Mouse (Mus musculus) heart, postnatal 0 days (tissue): ENCODE measurements around the gene Ankrd27. TPM values are rescaled to one million over a fixed set of nuclear protein-coding genes. Genes with fewer than 3 reads are reported as not detected.
A peak's percentile ranks its signal among the peaks of the same experiment; 100 is the strongest.

Experiments
- ATAC-seq: fragments of 200-750 bp; cut with Nextera tagmentation; 2 replicates; pipeline ENCODE4 v1.8.0; 2017; ENCODE audit warnings: low read depth, moderate number of reproducible peaks, moderate library complexity; ENCODE audit not compliant: insufficient read depth
- DNase-seq: peaks from one replicate; pipeline ENCODE4 v3.0.0-alpha.2; 2016; ENCODE audit warnings: low spot score
- H3K27ac ChIP-seq: fragments of 300-500 bp; sonication (generic); 2 replicates; pipeline ENCODE4 v1.5.1; 2014; ENCODE audit warnings: low read depth, mild to moderate bottlenecking
- H3K27me3 ChIP-seq: fragments of 300-500 bp; sonication (generic); 2 replicates; pipeline ENCODE4 v1.6.1; 2014; ENCODE audit warnings: low read length, mixed read lengths; ENCODE audit not compliant: control insufficient read depth, insufficient read depth
- H3K36me3 ChIP-seq: fragments of 300-500 bp; sonication (generic); replicated peaks from 2 replicates; pipeline ENCODE4 v1.6.1; 2014; ENCODE audit warnings: low read length, mixed read lengths; ENCODE audit not compliant: control insufficient read depth, insufficient read depth
- H3K4me1 ChIP-seq: fragments of 300-500 bp; sonication (generic); 2 replicates; pipeline ENCODE4 v1.6.1; 2014; ENCODE audit warnings: antibody characterized with exemption; ENCODE audit not compliant: control insufficient read depth, insufficient read depth
- H3K4me2 ChIP-seq: fragments of 300-500 bp; sonication (generic); 2 replicates; pipeline ENCODE4 v1.6.1; 2014; ENCODE audit warnings: low read depth, mild to moderate bottlenecking, low read length, moderate library complexity
- H3K4me3 ChIP-seq: fragments of 300-500 bp; sonication (generic); 2 replicates; pipeline ENCODE4 v1.5.1; 2014; ENCODE audit warnings: low read depth, low read length
- H3K9ac ChIP-seq: fragments of 300-500 bp; sonication (generic); replicated peaks from 2 replicates; pipeline ENCODE4 v1.6.1; 2014; ENCODE audit warnings: low read depth, low read length, mixed read lengths
- H3K9me3 ChIP-seq: fragments of 300-500 bp; sonication (generic); replicated peaks from 2 replicates; pipeline ENCODE4 v1.6.1; 2016; ENCODE audit warnings: low read length; ENCODE audit not compliant: control insufficient read depth
- CTCF ChIP-seq: IDR thresholded peaks from 2 replicates; pipeline ENCODE4 v1.5.1; 2016; ENCODE audit warnings: antibody characterized with exemption, control low read depth, low read depth
- EP300 ChIP-seq: IDR thresholded peaks from 2 replicates; pipeline ENCODE4 v1.6.1; 2016; ENCODE audit warnings: antibody characterized with exemption, low read depth
- WGBS: fragments of 180-500 bp; shearing (Covaris S2); extraction: QIAGEN DNeasy Blood & Tissue Kit; methylation state at CpG from one replicate; pipeline ENCODE4 v1.1.7; 2014; 5-methylcytosine and 5-hydroxymethylcytosine counted together
- polyA plus RNA-seq: library from polyadenylated mRNA; unstranded; fragments of >200 nt; fragmentation: Nextera tagmentation; extraction: Ambion mirVana; gene quantifications from 2 replicates; pipeline ENCODE4 v1.2.1, GENCODE M21; 2015
- total RNA-seq: library from RNA; depleted of rRNA; stranded (reverse); fragments of >200 nt; gene quantifications from 2 replicates; pipeline ENCODE4 v1.2.3, GENCODE M21; 2014; ENCODE audit warnings: low replicate concordance

The Ankrd27 gene
- total and polyA plus RNA-seq, 2 experiments from 2014 or later: 8.9 to 19.3 TPM

- Histone ChIP-seq H3K36me3 (peaks cover 60% of the 10 kb centered on the region), H3K27me3 (no peaks in the 10 kb centered on the region), H3K4me3 (no peak overlapping the region), H3K9ac (no peak overlapping the region), H3K4me2 (no peak overlapping the region), H3K9me3 (no peaks in the 10 kb centered on the region), H3K4me1 (no peaks in the 10 kb centered on the region), H3K27ac (no peak overlapping the region)
- TF ChIP-seq EP300: no peak
- peak; percentile 57 for TF ChIP-seq CTCF
- 74% methylated on average over 5 of the region's 5 CpGs for WGBS
- ATAC-seq: no peak
- DNase-seq: no peak
Observed at GRCm38 (mm10) chr7:35628496-35628895, 42.5 kb downstream of the Ankrd27 start.

- Histone ChIP-seq H3K4me2 (no peak overlapping the region), H3K27me3 (no peaks in the 10 kb centered on the region), H3K9me3 (no peaks in the 10 kb centered on the region), H3K36me3 (peaks cover 62% of the 10 kb centered on the region), H3K9ac (no peak overlapping the region), H3K4me1 (no peaks in the 10 kb centered on the region), H3K4me3 (no peak overlapping the region), H3K27ac (no peak overlapping the region)
- DNase-seq: no peak
- TF ChIP-seq EP300 (no peak), CTCF (peak; percentile 54)
- WGBS: 51% methylated on average over 6 of the region's 6 CpGs
- no peak for ATAC-seq
Observed at GRCm38 (mm10) chr7:35636229-35636628, 50.2 kb downstream of the Ankrd27 start.

GRCm38 (mm10) chr7:35636874-35637273 is 50.8 kb downstream of the Ankrd27 start:
- Histone ChIP-seq H3K4me3 (no peak overlapping the region), H3K27ac (no peak overlapping the region), H3K36me3 (peaks cover 63% of the 10 kb centered on the region), H3K9me3 (no peaks in the 10 kb centered on the region), H3K4me2 (no peak overlapping the region), H3K4me1 (no peaks in the 10 kb centered on the region), H3K9ac (no peak overlapping the region), H3K27me3 (no peaks in the 10 kb centered on the region)
- no peak for TF ChIP-seq EP300
- no peak for TF ChIP-seq CTCF
- WGBS: 94% methylated on average over 9 of the region's 9 CpGs
- DNase-seq (no peak), ATAC-seq (no peak)

- 42% methylated on average over 6 of the region's 6 CpGs for WGBS
- no peak for DNase-seq
Observed at GRCm38 (mm10) chr7:35640072-35640471, 54.0 kb downstream of the Ankrd27 start.

GRCm38 (mm10) chr7:35646317-35647081 is 60.5 kb downstream of the Ankrd27 start:
- peak; percentile 25 for ATAC-seq

More at GRCm38 (mm10) chr7:35640072-35640471, 54.0 kb downstream of the Ankrd27 start:
- no peak overlapping the region for H3K9ac ChIP-seq
- no peaks in the 10 kb centered on the region for H3K27me3 ChIP-seq
- no peak overlapping the region for H3K4me2 ChIP-seq
- no peaks in the 10 kb centered on the region for H3K9me3 ChIP-seq
- ATAC-seq: no peak; the same call in 1 of the 2 replicates
- no peaks in the 10 kb centered on the region for H3K4me1 ChIP-seq
- TF ChIP-seq EP300: no peak
- no peak for TF ChIP-seq CTCF
- no peak overlapping the region for H3K4me3 ChIP-seq
- H3K36me3 ChIP-seq: peaks cover 79% of the 10 kb centered on the region
- no peak overlapping the region for H3K27ac ChIP-seq

More at GRCm38 (mm10) chr7:35646317-35647081, 60.5 kb downstream of the Ankrd27 start:
- WGBS: 9% methylated on average over 34 of the region's 34 CpGs
- no peak for DNase-seq
- Histone ChIP-seq H3K9ac (peak overlapping the region; percentile 96), H3K27me3 (no peaks in the 10 kb centered on the region), H3K4me2 (peak overlapping the region; percentile 90), H3K4me3 (peak overlapping the region; percentile 91), H3K4me1 (peaks cover 4% of the 10 kb centered on the region; the same call in 1 of the 2 replicates), H3K36me3 (peaks cover 43% of the 10 kb centered on the region), H3K27ac (peak overlapping the region; percentile 84), H3K9me3 (no peaks in the 10 kb centered on the region)
- TF ChIP-seq EP300 (no peak), CTCF (no peak)
